Mouse (Mus musculus): ENCODE results near the gene Foxd2. TPM values are rescaled to one million over a fixed set of nuclear protein-coding genes. Genes with fewer than 3 reads are reported as not detected.

Foxd2 gene
- total and polyA plus RNA-seq, 3 experiments = 0.14 to 0.17 TPM; not detected in 1

DNA sequence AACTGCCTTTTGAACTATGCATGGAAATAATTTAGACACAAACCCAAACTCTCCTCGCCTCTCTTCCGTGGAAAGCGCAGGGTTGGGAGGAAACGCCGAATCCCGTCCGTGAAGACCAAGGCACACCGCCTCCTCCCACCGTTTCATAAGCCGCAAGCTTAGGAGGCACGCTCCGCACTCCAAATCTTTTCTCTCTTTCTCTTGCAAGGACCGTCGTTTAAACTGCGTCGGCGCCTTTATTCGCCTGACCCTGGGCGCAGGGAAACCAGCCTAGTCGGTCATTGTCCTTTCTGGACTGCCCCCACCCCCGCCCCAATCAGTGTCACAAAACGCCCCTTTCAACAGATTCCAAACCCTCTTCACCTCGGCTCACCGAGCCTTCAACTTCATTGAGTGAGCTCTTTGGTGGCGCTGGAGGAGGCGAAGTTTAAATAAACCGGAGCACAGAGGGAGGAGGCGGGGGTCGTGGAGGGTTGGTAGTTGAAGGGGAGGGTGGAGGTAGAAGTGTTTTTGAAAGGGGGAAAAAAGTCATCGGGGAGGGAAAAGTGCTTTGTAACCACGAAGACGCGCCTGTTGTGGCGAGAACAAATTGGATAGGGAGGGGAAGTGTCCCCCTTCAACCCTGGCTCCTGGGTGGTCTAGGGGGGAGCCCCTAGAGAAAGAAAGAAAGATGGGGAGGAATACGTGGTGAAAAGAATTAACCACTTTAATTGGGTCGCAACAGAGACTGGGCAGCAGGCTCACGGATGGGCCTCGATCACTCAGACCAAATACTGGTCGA lies 5.8 kb downstream of the Foxd2 start:
- Histone ChIP-seq H3K4me3 (replicated peaks in 1 of 3; ENCODE audit: low read depth in 2 of 3, low read length in 2 of 3, poor library complexity in 1 of 3) (no peak overlapping the region), H3K79me2 (replicated peaks; ENCODE audit: control insufficient read depth, extremely low read depth, insufficient read depth, poor library complexity, severe bottlenecking) (no peaks in the 10 kb centered on the region), H3K9ac (ENCODE audit: insufficient read depth, low read depth) (no peak overlapping the region), H3K9me3 (replicated peaks; ENCODE audit: low read length) (peaks cover 13% of the 10 kb centered on the region), H3K27ac (ENCODE audit: insufficient read depth, low read depth) (no peak overlapping the region), H3K4me1 (ENCODE audit: control insufficient read depth in 1 of 2, insufficient read depth in 2 of 2) (no peaks in the 10 kb centered on the region), H3K4me2 (ENCODE audit: insufficient read depth, low read depth, poor library complexity, severe bottlenecking) (no peak overlapping the region), H3K36me3 (replicated peaks in 1 of 2; ENCODE audit: control insufficient read depth in 1 of 2, insufficient read depth in 1 of 2, low read length in 1 of 2) (no peaks in the 10 kb centered on the region), H3K27me3 (replicated peaks) (peaks cover 69% of the 10 kb centered on the region)
- in situ Hi-C loops (cut with MboI; ENCODE audit: low pct_ligation_motif_present, low pct_unique_long_range_greater_than_20kb, low sequenced_read_pairs) = no loop called here
- dilution Hi-C loops (cut with MboI; ENCODE audit: extremely low pct_ligation_motif_present, extremely low pct_unique_long_range_greater_than_20kb, low sequenced_read_pairs) = no loop called here
- no peak for TF ChIP-seq MXI1 (IDR thresholded peaks at IDR 0.05; ENCODE audit: low read depth, low read length)
- TF ChIP-seq POLR2A (IDR thresholded peaks at IDR 0.05; ENCODE audit: low read depth, low read length) = no peak
- no peak for TF ChIP-seq GABPA (IDR thresholded peaks at IDR 0.05; ENCODE audit: insufficient replicate concordance, low read depth, low read length)
- no peak for TF ChIP-seq IRF4 (IDR thresholded peaks at IDR 0.05; ENCODE audit: low read depth, low read length)
- TF ChIP-seq MAZ (IDR thresholded peaks at IDR 0.05; ENCODE audit: low read depth, low read length) = no peak
- TF ChIP-seq E2F4 (IDR thresholded peaks at IDR 0.05; ENCODE audit: insufficient replicate concordance, low read depth, low read length) = no peak
- TF ChIP-seq BHLHE40 (IDR thresholded peaks at IDR 0.05; ENCODE audit: low read depth, low read length) = no peak
- DNase-seq (ENCODE audit: extremely low read depth) = no peak

DNA sequence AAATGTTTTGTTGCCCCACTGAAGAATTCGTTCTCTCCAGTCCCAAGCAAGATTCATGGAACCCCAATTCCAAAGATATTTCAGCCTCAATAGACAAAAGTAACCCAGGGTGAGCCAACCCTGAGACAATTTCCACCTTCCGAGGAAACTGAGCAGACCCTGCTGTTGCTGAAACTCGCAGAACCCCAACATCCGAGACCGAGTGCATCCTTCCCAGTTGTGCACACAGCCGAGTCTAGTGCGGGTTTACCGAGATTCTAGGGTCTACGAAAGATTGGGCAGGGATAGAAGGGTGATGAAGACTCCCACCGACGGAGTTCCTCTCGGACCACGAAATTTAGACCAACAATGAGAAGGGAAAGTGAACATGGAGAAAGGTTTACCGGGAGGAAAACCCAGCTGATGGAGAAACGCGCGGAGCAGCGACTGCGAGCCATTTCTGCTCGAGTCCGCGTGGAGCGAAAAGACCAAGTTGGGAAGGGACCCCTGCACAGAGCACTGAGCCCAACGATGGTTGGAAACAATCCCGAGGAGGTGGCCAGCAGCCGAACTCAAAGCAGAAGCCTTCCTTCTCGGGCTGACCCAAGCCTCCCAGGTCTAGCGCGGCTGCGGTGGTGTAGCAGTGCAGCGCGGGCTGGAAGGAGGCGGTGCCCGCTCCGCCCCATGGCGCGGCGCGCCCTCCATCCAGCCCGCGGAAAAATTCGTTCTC lies 6.9 kb downstream of the Foxd2 start:
- TF ChIP-seq MEF2A (IDR thresholded peaks at IDR 0.05; ENCODE audit: borderline replicate concordance, low read depth, low read length) (no peak), POLR2A (IDR thresholded peaks at IDR 0.05; ENCODE audit: low read depth, low read length) (no peak), E2F4 (IDR thresholded peaks at IDR 0.05; ENCODE audit: insufficient replicate concordance, low read depth, low read length) (no peak), TBP (conservative IDR thresholded peaks at IDR 0.05; ENCODE audit: low read depth, low read length) (no peak)
- H3K36me3 ChIP-seq (replicated peaks in 1 of 2; ENCODE audit: control insufficient read depth in 1 of 2, insufficient read depth in 1 of 2, low read length in 1 of 2) = no peaks in the 10 kb centered on the region
- no peak for DNase-seq (ENCODE audit: extremely low read depth)
- H3K9ac ChIP-seq (ENCODE audit: insufficient read depth, low read depth) = no peak overlapping the region
- no peaks in the 10 kb centered on the region for H3K4me1 ChIP-seq (ENCODE audit: control insufficient read depth in 1 of 2, insufficient read depth in 2 of 2)
- H3K27ac ChIP-seq (ENCODE audit: insufficient read depth, low read depth) = no peak overlapping the region
- no peaks in the 10 kb centered on the region for H3K79me2 ChIP-seq (replicated peaks; ENCODE audit: control insufficient read depth, extremely low read depth, insufficient read depth, poor library complexity, severe bottlenecking)
- H3K27me3 ChIP-seq (replicated peaks) = peaks cover 79% of the 10 kb centered on the region
- in situ Hi-C loops (cut with MboI; ENCODE audit: low pct_ligation_motif_present, low pct_unique_long_range_greater_than_20kb, low sequenced_read_pairs) (no loop called here), dilution Hi-C loops (cut with MboI; ENCODE audit: extremely low pct_ligation_motif_present, extremely low pct_unique_long_range_greater_than_20kb, low sequenced_read_pairs) (no loop called here)
- no peak overlapping the region for H3K4me2 ChIP-seq (ENCODE audit: insufficient read depth, low read depth, poor library complexity, severe bottlenecking)
- H3K9me3 ChIP-seq (replicated peaks; ENCODE audit: low read length) = peaks cover 2% of the 10 kb centered on the region
- H3K4me3 ChIP-seq (replicated peaks in 1 of 3; ENCODE audit: low read depth in 2 of 3, low read length in 2 of 3, poor library complexity in 1 of 3) = no peak overlapping the region

All from CH12.LX (cell line).